Mouse (Mus musculus): ENCODE results near the gene Naga.

GRCm38 (mm10) chr15:82374437-82374836 is 35.7 kb upstream of the Naga start:
- no peak for TF ChIP-seq CTCF (IDR thresholded peaks at IDR 0.05; ENCODE audit: low read depth)
- TF ChIP-seq EP300 (IDR thresholded peaks at IDR 0.05; ENCODE audit: low read depth), result no peak

Measured in heart, postnatal 0 days (tissue).